Mouse (Mus musculus): ENCODE measurements around the gene Aox2. TPM values are rescaled to one million over a fixed set of nuclear protein-coding genes. Genes with fewer than 3 reads are reported as not detected.

Gene Aox2
- not detected in 2 replicates for polyA plus RNA-seq (2012; rRNA removed)

DNA sequence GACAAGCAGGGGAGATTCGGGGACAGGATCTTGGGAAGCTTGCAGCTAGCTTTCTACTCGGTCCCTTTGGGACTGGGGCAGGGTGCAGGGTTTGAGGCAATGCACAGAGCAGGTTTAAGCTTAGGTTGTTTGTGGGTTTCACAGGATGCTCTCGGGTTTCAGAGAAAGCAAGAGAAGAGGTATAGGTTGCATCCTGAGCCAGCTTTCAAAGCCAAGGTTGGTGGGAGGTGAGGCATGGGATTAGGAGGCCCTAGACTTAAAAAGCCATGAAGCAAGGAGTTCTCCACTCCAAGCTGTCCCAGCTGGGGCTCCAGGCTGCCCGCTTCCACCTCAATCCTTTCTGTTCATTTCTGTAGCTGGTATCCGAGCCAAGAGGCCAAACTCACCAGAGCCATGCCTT, at the start of gene Aox2:
Aox2 (plus strand) TSS at position 301 of the 400 bp plus-strand sequence.
- H3K4me3 ChIP-seq (ENCODE audit: insufficient read depth, low read length), result no peak within 1 kb of the TSS
- H3K27ac ChIP-seq (ENCODE audit: insufficient read depth, low read length), result no peak within 1 kb of the TSS
- no peak for TF ChIP-seq CTCF (IDR thresholded peaks at IDR 0.05; ENCODE audit: extremely low read depth, insufficient read depth, low read length)
- no peak for TF ChIP-seq POLR2A (IDR thresholded peaks at IDR 0.05; ENCODE audit: extremely low read depth, insufficient read depth, low read length)
- H3K4me1 ChIP-seq (ENCODE audit: control insufficient read depth, insufficient read depth, low read length), result no peaks in the 10 kb centered on the region

DNA sequence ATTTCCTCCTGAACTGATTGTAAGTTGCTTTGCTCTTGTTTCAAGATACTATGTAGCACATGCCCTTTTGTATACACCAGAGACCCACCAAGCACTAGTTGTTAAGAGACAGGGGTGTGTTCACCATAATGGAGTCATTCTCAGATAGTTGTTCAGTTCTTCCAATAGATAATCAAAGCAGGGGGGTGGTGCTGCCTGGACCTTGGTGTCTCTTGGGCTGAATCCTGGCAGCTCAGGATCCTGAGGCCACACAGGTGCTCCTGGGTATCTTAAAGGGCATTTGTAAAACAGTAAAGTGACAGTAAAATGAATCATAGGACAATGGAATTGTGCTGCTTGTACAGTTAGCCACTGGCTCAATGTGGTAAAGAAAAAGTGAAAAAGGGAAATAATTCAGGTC, 49.2 kb upstream of the Aox2 start:
- Histone ChIP-seq H3K27ac (ENCODE audit: insufficient read depth, low read length) (no peak overlapping the region), H3K4me1 (ENCODE audit: control insufficient read depth, insufficient read depth, low read length) (no peaks in the 10 kb centered on the region), H3K4me3 (ENCODE audit: insufficient read depth, low read length) (no peak overlapping the region)
- TF ChIP-seq POLR2A (IDR thresholded peaks at IDR 0.05; ENCODE audit: extremely low read depth, insufficient read depth, low read length) (no peak), CTCF (IDR thresholded peaks at IDR 0.05; ENCODE audit: extremely low read depth, insufficient read depth, low read length) (no peak)

DNA sequence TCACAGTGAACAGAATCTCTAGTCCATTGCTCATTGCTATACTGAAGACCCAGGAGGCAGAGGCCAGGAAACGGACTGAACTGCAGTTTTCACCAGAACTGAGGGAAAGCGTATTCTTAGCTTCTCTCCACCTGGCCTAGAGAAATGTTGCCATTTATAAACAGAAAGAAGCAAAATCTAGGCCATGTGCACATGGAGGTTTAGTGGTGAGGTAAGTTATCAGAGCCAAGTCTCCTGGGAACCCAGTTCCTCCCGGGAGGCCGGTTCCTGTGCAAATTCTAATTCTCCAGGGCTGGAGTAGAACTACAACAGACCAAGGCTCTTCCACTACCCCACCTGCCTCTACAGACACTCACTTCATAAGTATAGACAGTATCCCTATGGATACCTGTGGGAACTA, 48.4 kb upstream of the Aox2 start:
- Histone ChIP-seq H3K4me1 (ENCODE audit: control insufficient read depth, insufficient read depth, low read length) (no peaks in the 10 kb centered on the region), H3K4me3 (ENCODE audit: insufficient read depth, low read length) (no peak overlapping the region), H3K27ac (ENCODE audit: insufficient read depth, low read length) (no peak overlapping the region)
- TF ChIP-seq POLR2A (IDR thresholded peaks at IDR 0.05; ENCODE audit: extremely low read depth, insufficient read depth, low read length) (no peak), CTCF (IDR thresholded peaks at IDR 0.05; ENCODE audit: extremely low read depth, insufficient read depth, low read length) (no peak)

DNA sequence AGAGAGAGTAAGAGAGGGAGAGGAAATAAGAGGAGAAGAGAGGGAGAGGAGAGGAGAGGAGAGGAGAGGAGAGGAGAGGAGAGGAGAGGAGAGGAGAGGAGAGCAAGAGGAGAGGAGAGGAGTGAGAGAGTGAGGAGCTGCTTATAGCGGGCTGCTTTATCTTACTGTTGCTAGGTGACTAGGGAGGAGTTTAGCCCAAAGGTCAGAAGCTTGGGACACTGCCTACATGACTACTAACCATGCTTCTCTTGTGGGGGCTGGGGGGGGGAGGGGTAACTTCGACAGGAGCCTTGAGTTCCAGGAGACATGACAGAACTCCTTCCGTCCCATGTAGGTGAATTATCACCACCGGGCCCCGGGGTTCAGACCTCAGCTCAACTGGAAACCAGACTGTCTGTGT, 47.6 kb upstream of the Aox2 start:
- H3K27ac ChIP-seq (ENCODE audit: insufficient read depth, low read length), result no peak overlapping the region
- H3K4me3 ChIP-seq (ENCODE audit: insufficient read depth, low read length), result no peak overlapping the region
- no peaks in the 10 kb centered on the region for H3K4me1 ChIP-seq (ENCODE audit: control insufficient read depth, insufficient read depth, low read length)
- TF ChIP-seq POLR2A (IDR thresholded peaks at IDR 0.05; ENCODE audit: extremely low read depth, insufficient read depth, low read length) (no peak), CTCF (IDR thresholded peaks at IDR 0.05; ENCODE audit: extremely low read depth, insufficient read depth, low read length) (no peak)

DNA sequence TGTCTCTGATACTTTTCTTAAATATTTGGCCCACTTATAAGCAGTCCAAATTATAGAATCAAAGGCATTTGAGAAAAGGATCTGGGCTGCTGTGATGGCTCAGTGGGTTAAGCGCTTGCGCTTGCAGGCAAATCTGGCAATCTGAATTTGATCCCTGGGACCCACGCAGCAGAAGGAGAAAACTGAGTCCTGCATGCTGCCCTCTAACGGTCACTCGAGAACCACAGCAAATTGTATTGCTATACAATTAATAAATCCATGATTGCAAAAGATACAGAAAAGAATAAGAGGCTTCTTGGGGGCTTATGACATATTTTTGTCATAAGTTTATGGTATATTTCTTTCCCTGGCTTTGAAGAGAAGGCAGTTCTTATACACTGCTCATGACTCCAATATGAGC, 42.7 kb upstream of the Aox2 start:
- Histone ChIP-seq H3K27ac (ENCODE audit: insufficient read depth, low read length) (no peak overlapping the region), H3K4me1 (ENCODE audit: control insufficient read depth, insufficient read depth, low read length) (no peaks in the 10 kb centered on the region), H3K4me3 (ENCODE audit: insufficient read depth, low read length) (no peak overlapping the region)
- TF ChIP-seq CTCF (IDR thresholded peaks at IDR 0.05; ENCODE audit: extremely low read depth, insufficient read depth, low read length), result peak; percentile 20; the same call in 1 of the 2 replicates
- TF ChIP-seq POLR2A (IDR thresholded peaks at IDR 0.05; ENCODE audit: extremely low read depth, insufficient read depth, low read length), result no peak

DNA sequence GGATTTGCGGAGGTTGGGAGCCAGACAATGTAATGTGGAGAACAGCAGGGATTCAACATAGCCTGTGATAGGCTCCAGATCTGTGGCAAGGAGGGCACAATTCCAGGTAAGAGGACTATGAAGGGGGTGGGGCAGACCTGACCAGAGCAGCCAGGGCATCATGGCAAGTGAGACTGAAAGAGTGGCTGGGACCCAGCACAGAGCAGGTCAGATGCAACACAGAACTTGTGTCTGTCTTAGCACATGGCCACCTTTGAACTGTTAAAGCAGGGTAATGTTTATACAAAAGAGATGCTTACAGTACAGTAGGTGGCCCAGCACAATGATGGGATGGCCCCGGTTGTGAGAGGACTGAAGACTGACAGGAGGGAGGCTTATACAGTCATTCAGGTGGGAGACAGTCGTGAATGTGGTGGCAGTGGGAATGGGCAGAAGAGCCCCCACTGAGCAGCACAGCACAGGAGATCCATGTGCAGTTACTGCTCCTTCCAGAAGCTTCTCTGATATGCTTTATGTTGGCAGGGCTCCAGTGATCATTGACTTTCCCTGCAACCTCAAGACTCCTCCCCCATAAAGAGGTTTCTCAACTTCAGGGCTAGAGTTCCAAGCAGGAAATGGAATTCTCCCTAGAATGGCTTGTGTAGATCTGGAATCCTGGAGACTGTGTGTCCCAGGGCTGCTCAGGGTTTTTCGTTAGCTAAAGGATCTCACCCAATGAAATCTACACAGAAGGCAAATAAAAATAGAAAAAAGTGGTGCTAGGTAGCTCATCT, 40.4 kb upstream of the Aox2 start:
- Histone ChIP-seq H3K4me1 (ENCODE audit: control insufficient read depth, insufficient read depth, low read length) (no peaks in the 10 kb centered on the region), H3K4me3 (ENCODE audit: insufficient read depth, low read length) (no peak overlapping the region), H3K27ac (ENCODE audit: insufficient read depth, low read length) (no peak overlapping the region)
- TF ChIP-seq POLR2A (IDR thresholded peaks at IDR 0.05; ENCODE audit: extremely low read depth, insufficient read depth, low read length), result no peak
- no peak for TF ChIP-seq CTCF (IDR thresholded peaks at IDR 0.05; ENCODE audit: extremely low read depth, insufficient read depth, low read length)

DNA sequence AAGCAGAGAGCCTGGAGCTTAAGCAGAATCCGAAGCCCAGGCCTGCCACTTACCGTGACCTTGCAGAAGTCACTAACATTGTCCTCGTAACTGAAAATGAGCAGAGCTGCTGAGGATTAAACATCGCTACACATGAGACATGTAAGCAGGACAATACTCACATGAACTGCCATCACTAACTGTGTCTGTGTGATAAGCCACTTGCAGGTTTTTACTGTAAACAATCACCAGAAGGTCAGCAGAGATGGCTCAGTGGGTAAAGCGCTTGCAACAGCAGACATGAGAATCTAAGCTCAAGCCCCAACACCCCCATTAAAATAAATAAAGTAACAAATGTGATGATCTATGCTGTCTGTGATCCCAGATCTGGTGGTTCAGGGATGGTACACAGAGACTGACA, 39.7 kb upstream of the Aox2 start:
- no peak for TF ChIP-seq POLR2A (IDR thresholded peaks at IDR 0.05; ENCODE audit: extremely low read depth, insufficient read depth, low read length)
- TF ChIP-seq CTCF (IDR thresholded peaks at IDR 0.05; ENCODE audit: extremely low read depth, insufficient read depth, low read length), result no peak
- Histone ChIP-seq H3K27ac (ENCODE audit: insufficient read depth, low read length) (no peak overlapping the region), H3K4me1 (ENCODE audit: control insufficient read depth, insufficient read depth, low read length) (no peaks in the 10 kb centered on the region), H3K4me3 (ENCODE audit: insufficient read depth, low read length) (no peak overlapping the region)

DNA sequence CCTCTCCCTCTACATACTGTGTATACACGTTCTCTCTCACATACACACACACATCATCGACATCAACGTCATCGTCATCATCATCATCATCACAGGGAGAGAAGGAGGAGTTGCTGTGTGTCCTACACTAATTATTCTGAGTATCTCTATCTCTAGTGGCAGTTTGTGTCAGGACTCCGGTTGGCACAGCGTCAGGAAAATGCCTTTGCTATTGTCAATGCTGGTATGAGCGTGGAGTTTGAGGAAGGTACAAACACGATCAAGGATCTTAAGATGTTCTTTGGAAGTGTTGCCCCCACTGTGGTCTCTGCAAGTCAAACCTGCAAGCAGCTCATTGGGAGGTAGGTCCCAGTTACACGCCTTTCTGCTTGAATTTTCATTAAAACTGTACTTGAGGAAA, 39.2 kb upstream of the Aox2 start:
- Histone ChIP-seq H3K27ac (ENCODE audit: insufficient read depth, low read length) (no peak overlapping the region), H3K4me3 (ENCODE audit: insufficient read depth, low read length) (no peak overlapping the region), H3K4me1 (ENCODE audit: control insufficient read depth, insufficient read depth, low read length) (no peaks in the 10 kb centered on the region)
- TF ChIP-seq POLR2A (IDR thresholded peaks at IDR 0.05; ENCODE audit: extremely low read depth, insufficient read depth, low read length), result no peak
- no peak for TF ChIP-seq CTCF (IDR thresholded peaks at IDR 0.05; ENCODE audit: extremely low read depth, insufficient read depth, low read length)

DNA sequence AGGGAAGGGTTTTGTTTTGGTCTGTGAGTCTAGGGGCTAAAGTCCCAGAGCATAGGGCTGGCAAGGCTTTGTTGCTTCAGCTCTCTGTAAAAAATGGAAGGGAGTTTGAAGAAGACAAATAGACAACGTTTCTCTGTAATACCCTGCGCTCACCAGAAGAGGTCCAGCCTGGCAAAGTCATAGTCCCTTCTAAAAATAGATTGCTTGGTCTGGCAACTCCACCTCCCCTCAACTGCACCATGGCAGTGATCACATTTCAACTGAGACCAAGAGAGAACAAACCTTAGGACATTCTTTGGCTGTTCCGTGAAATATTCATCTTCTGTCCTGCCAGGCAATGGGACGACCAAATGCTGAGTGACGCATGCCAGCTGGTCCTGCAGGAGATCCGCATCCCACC, 37.8 kb upstream of the Aox2 start:
- no peak for TF ChIP-seq POLR2A (IDR thresholded peaks at IDR 0.05; ENCODE audit: extremely low read depth, insufficient read depth, low read length)
- TF ChIP-seq CTCF (IDR thresholded peaks at IDR 0.05; ENCODE audit: extremely low read depth, insufficient read depth, low read length), result no peak
- no peaks in the 10 kb centered on the region for H3K4me1 ChIP-seq (ENCODE audit: control insufficient read depth, insufficient read depth, low read length)
- no peak overlapping the region for H3K4me3 ChIP-seq (ENCODE audit: insufficient read depth, low read length)
- no peak overlapping the region for H3K27ac ChIP-seq (ENCODE audit: insufficient read depth, low read length)

DNA sequence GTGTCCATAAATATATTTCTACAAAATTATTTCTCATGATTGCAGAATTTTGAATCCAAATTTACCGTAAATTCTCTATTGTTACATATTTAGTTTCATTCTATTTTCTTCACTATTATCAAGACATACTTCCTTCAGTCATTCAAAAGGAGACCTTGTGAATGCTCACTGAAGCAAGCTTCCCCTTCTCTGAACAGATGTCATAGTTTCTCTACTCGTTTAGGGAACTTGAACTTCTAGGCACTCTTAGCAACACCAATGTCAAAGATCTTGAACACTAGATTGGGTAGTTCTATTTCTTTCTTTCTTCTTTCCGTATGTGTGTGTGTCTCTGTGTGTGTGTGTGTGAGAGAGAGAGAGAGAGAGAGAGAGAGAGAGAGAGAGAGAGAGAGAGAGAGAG, 33.6 kb upstream of the Aox2 start:
- Histone ChIP-seq H3K4me3 (ENCODE audit: insufficient read depth, low read length) (no peak overlapping the region), H3K27ac (ENCODE audit: insufficient read depth, low read length) (no peak overlapping the region), H3K4me1 (ENCODE audit: control insufficient read depth, insufficient read depth, low read length) (no peaks in the 10 kb centered on the region)
- TF ChIP-seq CTCF (IDR thresholded peaks at IDR 0.05; ENCODE audit: extremely low read depth, insufficient read depth, low read length) (no peak), POLR2A (IDR thresholded peaks at IDR 0.05; ENCODE audit: extremely low read depth, insufficient read depth, low read length) (no peak)
